Mouse (Mus musculus): ENCODE measurements around the gene Cstf1.

Cstf1 gene

GRCm38 (mm10) chr2:172413894-172414293, 43.4 kb downstream of the Cstf1 start:
- DNase-seq (ENCODE audit: extremely low spot score, low spot score), result no peak

DNA sequence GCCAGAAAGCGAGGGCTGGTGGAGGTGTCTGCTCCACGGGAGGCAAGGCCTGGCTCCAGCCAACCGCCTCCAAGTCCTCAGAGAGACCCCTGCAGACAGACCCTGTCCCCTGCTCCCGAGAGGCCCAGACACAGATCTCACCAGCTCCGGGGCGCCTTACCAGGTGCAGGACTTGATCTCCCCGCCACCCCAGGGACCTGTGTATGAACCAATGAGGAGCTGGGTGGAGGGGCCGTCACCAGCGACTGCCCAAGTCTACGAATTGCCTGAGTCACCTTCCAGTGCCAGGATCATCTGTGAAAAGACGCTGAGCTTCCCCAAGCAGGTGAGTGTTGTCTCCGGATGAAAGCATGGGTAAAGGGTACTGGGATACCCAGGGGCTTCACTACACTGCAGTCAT, 45.7 kb downstream of the Cstf1 start:
- no peak for DNase-seq (ENCODE audit: extremely low spot score, low spot score)

- DNase-seq (ENCODE audit: extremely low spot score, low spot score), result no peak
Measured at GRCm38 (mm10) chr2:172416876-172417275, 46.4 kb downstream of the Cstf1 start.

DNA sequence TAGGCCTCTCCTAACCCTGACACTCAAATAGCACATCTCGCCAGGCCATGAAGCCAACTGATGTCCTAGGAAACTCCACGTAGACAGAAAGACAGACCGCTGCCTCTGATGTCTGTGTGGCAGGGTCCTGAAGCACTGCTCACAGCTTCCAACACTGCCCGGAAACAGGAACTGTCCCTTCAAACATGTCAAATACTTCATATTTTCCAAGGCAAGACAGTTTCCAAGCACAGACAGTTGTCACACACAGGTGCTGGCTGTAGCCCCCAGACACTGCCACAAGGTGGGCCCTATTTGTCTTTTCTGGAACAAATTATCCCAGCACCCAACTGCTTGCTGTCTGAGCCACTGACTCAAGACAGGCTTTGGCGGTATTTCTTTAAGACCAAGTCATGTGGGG, 47.7 kb downstream of the Cstf1 start:
- no peak for DNase-seq (ENCODE audit: extremely low spot score, low spot score)

GRCm38 (mm10) chr2:172430609-172431008, 60.1 kb downstream of the Cstf1 start:
- no peak for DNase-seq (ENCODE audit: extremely low spot score, low spot score)

Measured in neural tube, embryonic 10.5 days (tissue).